Mouse (Mus musculus) gastrocnemius, adult 2 months (tissue): ENCODE results near the gene 4930513O06Rik. TPM values are rescaled to one million over a fixed set of nuclear protein-coding genes. Genes with fewer than 3 reads are reported as not detected.

Experiments
- DNase-seq: peaks from one replicate; pipeline ENCODE4 v3.0.0; 2022
- H3K27ac ChIP-seq: fragments of 200-600 bp; 2 replicates; pipeline ENCODE4 v1.8.1; 2022; ENCODE audit warnings: mild to moderate bottlenecking
- H3K4me3 ChIP-seq: fragments of 200-600 bp; 2 replicates; pipeline ENCODE4 v1.8.1; 2022; ENCODE audit warnings: mild to moderate bottlenecking, moderate library complexity
- CTCF ChIP-seq: fragments of 200-600 bp; IDR thresholded peaks from 2 replicates; pipeline ENCODE4 v1.8.1; 2022; ENCODE audit warnings: antibody characterized with exemption, mild to moderate bottlenecking, moderate library complexity
- intact Hi-C: fragments of 180-260 bp; cut with DNase I; formaldehyde crosslinking; loops from one replicate; pipeline ENCODE4 v1.15.1; 2025
- long read RNA-seq, 2 experiments: library from polyadenylated mRNA; stranded (forward); transcript quantifications; one replicate each; pipeline ENCODE4 v2.0.0; 2021
- total RNA-seq, 2 experiments: library from RNA; stranded (reverse); gene quantifications; 2 replicates each; pipeline ENCODE4 v1.2.3; 2021

The 4930513O06Rik gene
- total RNA-seq, result not detected
- long read RNA-seq, experiment 1, result 0 reads
- long read RNA-seq, experiment 2, result 0 reads

GRCm38 (mm10) chrX:139085943-139086342 lies at the start of gene 4930513O06Rik:
Gene 4930513O06Rik (plus strand): TSS chrX:139086243.
- intact Hi-C loops, result no loop called here
- TF ChIP-seq CTCF, result no peak
- DNase-seq, result no peak
- Histone ChIP-seq H3K27ac (no peak within 1 kb of the TSS), H3K4me3 (no peak within 1 kb of the TSS)

- intact Hi-C loops, result no loop called here
- DNase-seq, result no peak
- Histone ChIP-seq H3K27ac (no peak overlapping the region), H3K4me3 (no peak overlapping the region)
- no peak for TF ChIP-seq CTCF
Measured at GRCm38 (mm10) chrX:139037666-139038065, 48.4 kb upstream of the 4930513O06Rik start.

- TF ChIP-seq CTCF, result no peak
- DNase-seq, result no peak
- intact Hi-C loops, result no loop called here
- H3K27ac ChIP-seq, result no peak overlapping the region
- H3K4me3 ChIP-seq, result no peak overlapping the region
Measured at GRCm38 (mm10) chrX:139039314-139039713, 46.7 kb upstream of the 4930513O06Rik start.

GRCm38 (mm10) chrX:139041148-139041547 lies 44.9 kb upstream of the 4930513O06Rik start:
- Histone ChIP-seq H3K4me3 (no peak overlapping the region), H3K27ac (no peak overlapping the region)
- no peak for TF ChIP-seq CTCF
- no peak for DNase-seq
- intact Hi-C loops, result no loop called here

- TF ChIP-seq CTCF, result no peak
- H3K4me3 ChIP-seq, result no peak overlapping the region
- H3K27ac ChIP-seq, result no peak overlapping the region
- intact Hi-C loops, result no loop called here
- DNase-seq, result no peak
Measured at GRCm38 (mm10) chrX:139051976-139052375, 34.1 kb upstream of the 4930513O06Rik start.

- Histone ChIP-seq H3K27ac (no peak overlapping the region), H3K4me3 (no peak overlapping the region)
- intact Hi-C loops, result no loop called here
- no peak for TF ChIP-seq CTCF
- no peak for DNase-seq
Measured at GRCm38 (mm10) chrX:139053149-139053548, 32.9 kb upstream of the 4930513O06Rik start.

- intact Hi-C loops, result no loop called here
- Histone ChIP-seq H3K27ac (no peak overlapping the region), H3K4me3 (no peak overlapping the region)
- no peak for TF ChIP-seq CTCF
- no peak for DNase-seq
Measured at GRCm38 (mm10) chrX:139064078-139064477, 22.0 kb upstream of the 4930513O06Rik start.

- intact Hi-C loops, result no loop called here
- TF ChIP-seq CTCF, result no peak
- H3K27ac ChIP-seq, result no peak overlapping the region
- no peak overlapping the region for H3K4me3 ChIP-seq
- no peak for DNase-seq
Measured at GRCm38 (mm10) chrX:139078493-139078892, 7.5 kb upstream of the 4930513O06Rik start.

- no peak for DNase-seq
- TF ChIP-seq CTCF, result no peak
- no peak within 1 kb of the TSS for H3K4me3 ChIP-seq
- intact Hi-C loops, result no loop called here
- H3K27ac ChIP-seq, result no peak within 1 kb of the TSS
Measured at GRCm38 (mm10) chrX:139085077-139085476, 966 bp upstream of the 4930513O06Rik start, which contains the start of gene Serpina7. Gene Serpina7 (minus strand): TSS chrX:139085236.

- no peak for TF ChIP-seq CTCF
- no peak for DNase-seq
- intact Hi-C loops, result no loop called here
- no peak overlapping the region for H3K4me3 ChIP-seq
- H3K27ac ChIP-seq, result no peak overlapping the region
Measured at GRCm38 (mm10) chrX:139097197-139097596, 11.2 kb downstream of the 4930513O06Rik start.

GRCm38 (mm10) chrX:139134031-139134430 lies 48.0 kb downstream of the 4930513O06Rik start:
- no peak overlapping the region for H3K4me3 ChIP-seq
- H3K27ac ChIP-seq, result no peak overlapping the region
- DNase-seq, result no peak
- TF ChIP-seq CTCF, result no peak
- intact Hi-C loops, result no loop called here

Other genes starting within 250 kb of the 4930513O06Rik start
- under 1 TPM; 0.13 to 0.59 TPM for gene Nrk, start 171.8 kb upstream of the 4930513O06Rik start, total RNA-seq
- not detected for gene Serpina7, start 1.0 kb upstream of the 4930513O06Rik start, total RNA-seq
- gene 4933428M09Rik, start 93.0 kb downstream of the 4930513O06Rik start, total RNA-seq, result not detected
- gene Mum1l1, start 123.8 kb downstream of the 4930513O06Rik start, total RNA-seq, result 1 to 10 TPM; 4.6 to 6.1 TPM
- not detected for gene Trap1a, start 247.4 kb downstream of the 4930513O06Rik start, total RNA-seq